13 mouse cellular contexts compared by ENCODE assay signal in the genomic region with DNA sequence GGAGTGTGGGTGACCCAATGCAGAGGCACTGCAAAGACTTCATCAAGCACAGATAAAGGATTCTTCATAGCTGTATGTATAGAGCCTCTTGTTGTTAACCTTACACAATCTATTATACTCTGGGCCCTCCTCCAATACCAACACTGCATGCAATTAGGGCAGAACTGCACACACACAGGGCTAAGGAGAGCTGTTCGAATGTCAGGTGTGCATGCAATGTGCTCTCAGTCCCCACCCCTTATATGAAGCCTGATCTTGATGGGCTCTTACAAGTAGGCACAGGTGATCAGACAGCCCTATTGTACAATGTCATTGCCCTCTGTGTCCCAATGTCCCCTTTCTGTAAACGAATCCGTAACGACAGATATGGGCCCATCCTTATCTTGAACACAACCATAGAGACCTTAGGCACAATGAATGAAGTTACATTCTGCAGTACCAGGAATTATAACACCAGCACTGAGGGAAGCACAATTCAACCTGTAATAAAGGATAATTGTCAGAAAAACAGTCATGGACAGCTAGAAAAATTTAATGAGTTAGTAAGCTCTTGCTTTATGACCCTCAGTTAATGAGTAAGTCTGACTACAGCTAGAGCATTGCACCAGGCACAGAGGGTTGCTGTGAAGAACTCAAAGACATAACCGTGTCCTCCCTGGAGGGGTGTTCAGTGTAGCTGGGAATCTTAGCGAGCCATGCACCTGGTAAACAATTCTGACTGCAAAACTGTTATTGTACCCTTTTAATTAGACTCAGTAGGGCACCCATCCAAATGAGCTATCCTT. TPM values are rescaled to one million over a fixed set of nuclear protein-coding genes. Genes with fewer than 3 reads are reported as not detected.
A peak's percentile ranks its signal among the peaks of the same experiment; 100 is the strongest.
DNase-seq lines count a peak whose midpoint lies in the region; ATAC-seq lines count a peak whose summit lies in the region.
"Had no signal": no experiment of that assay in that cellular context is flagged by ENCODE, and none has a peak within 500 bp of the region (broad histone marks: within the 10 kb centered on the region; RNA-seq: fewer than 3 reads in every experiment).

No protein-coding gene starts in this region.

- no peak overlapping the region for H3K27ac ChIP-seq in forebrain, embryonic 13.5 days
- no peak overlapping the region for H3K27ac ChIP-seq in hindbrain, embryonic 16.5 days (ENCODE audit: low read depth, low read length)
- H3K27ac ChIP-seq in midbrain, embryonic 15.5 days = no peak overlapping the region
- H3K27ac ChIP-seq: embryonic facial prominence, embryonic 13.5 days; heart, adult 2 months had no signal

- H3K9me3 ChIP-seq in forebrain, embryonic 13.5 days (replicated peaks) = no peaks in the 10 kb centered on the region
- no peaks in the 10 kb centered on the region for H3K9me3 ChIP-seq in hindbrain, embryonic 16.5 days (ENCODE audit: control insufficient read depth, low read length)
- H3K9me3 ChIP-seq in midbrain, embryonic 15.5 days = no peaks in the 10 kb centered on the region
- H3K9me3 ChIP-seq: embryonic facial prominence, embryonic 13.5 days had no signal

- no peak overlapping the region for H3K9ac ChIP-seq in forebrain, embryonic 13.5 days
- no peak overlapping the region for H3K9ac ChIP-seq in hindbrain, embryonic 16.5 days (ENCODE audit: low read depth, low read length)
- no peak overlapping the region for H3K9ac ChIP-seq in midbrain, embryonic 15.5 days
- H3K9ac ChIP-seq: embryonic facial prominence, embryonic 13.5 days had no signal

- H3K4me2 ChIP-seq in forebrain, embryonic 13.5 days = no peak overlapping the region
- H3K4me2 ChIP-seq in hindbrain, embryonic 16.5 days (ENCODE audit: low read length) = 0 out of 2 replicates have a peak overlapping the region, but pooled peaks have one; percentile 9
- no peak overlapping the region for H3K4me2 ChIP-seq in midbrain, embryonic 15.5 days
- H3K4me2 ChIP-seq: embryonic facial prominence, embryonic 13.5 days had no signal

- peak; percentile 17 for DNase-seq in kidney, adult 9 months
- no peak for DNase-seq in kidney, postnatal 10 days
- no peak for DNase-seq in layer of hippocampus, adult 9-11 months
- no peak for DNase-seq in heart, adult 11 months
- DNase-seq in retina, embryonic 14.5 days (ENCODE audit: low spot score) = no peak
- DNase-seq: heart, adult 2 months; liver; lung, adult 2 months had no signal

- H3K27me3 ChIP-seq in forebrain, embryonic 13.5 days = no peaks in the 10 kb centered on the region
- no peaks in the 10 kb centered on the region for H3K27me3 ChIP-seq in hindbrain, embryonic 16.5 days (replicated peaks; ENCODE audit: control insufficient read depth, insufficient read depth, low read length)
- no peaks in the 10 kb centered on the region for H3K27me3 ChIP-seq in midbrain, embryonic 15.5 days (replicated peaks)
- H3K27me3 ChIP-seq: embryonic facial prominence, embryonic 13.5 days had no signal

- H3K4me1 ChIP-seq in forebrain, embryonic 13.5 days = no peaks in the 10 kb centered on the region
- no peaks in the 10 kb centered on the region for H3K4me1 ChIP-seq in hindbrain, embryonic 16.5 days (ENCODE audit: control insufficient read depth, insufficient read depth, low read depth, low read length)
- no peaks in the 10 kb centered on the region for H3K4me1 ChIP-seq in midbrain, embryonic 15.5 days
- H3K4me1 ChIP-seq: embryonic facial prominence, embryonic 13.5 days had no signal

- peak; percentile 77 for ATAC-seq in forebrain, embryonic 13.5 days
- ATAC-seq in hindbrain, embryonic 16.5 days = peak; percentile 82
- peak; percentile 78 for ATAC-seq in midbrain, embryonic 15.5 days (replicated peaks)

- H3K4me3 ChIP-seq in forebrain, embryonic 13.5 days = no peak overlapping the region
- no peak overlapping the region for H3K4me3 ChIP-seq in hindbrain, embryonic 16.5 days (ENCODE audit: low read length)
- no peak overlapping the region for H3K4me3 ChIP-seq in midbrain, embryonic 15.5 days
- H3K4me3 ChIP-seq: embryonic facial prominence, embryonic 13.5 days; heart, adult 2 months; myocyte had no signal

- no peaks in the 10 kb centered on the region for H3K36me3 ChIP-seq in forebrain, embryonic 13.5 days (ENCODE audit: poor library complexity, severe bottlenecking)
- H3K36me3 ChIP-seq in hindbrain, embryonic 16.5 days (ENCODE audit: control insufficient read depth, insufficient read depth, low read length) = no peaks in the 10 kb centered on the region
- no peaks in the 10 kb centered on the region for H3K36me3 ChIP-seq in midbrain, embryonic 15.5 days (replicated peaks)
- H3K36me3 ChIP-seq: embryonic facial prominence, embryonic 13.5 days had no signal

- WGBS in forebrain, embryonic 13.5 days = 80% methylated on average over 6 of the region's 6 CpGs
- 69% methylated on average over 6 of the region's 6 CpGs for WGBS in hindbrain, embryonic 16.5 days
- WGBS in midbrain, embryonic 15.5 days = 72% methylated on average over 6 of the region's 6 CpGs

RNA-seq across cellular contexts. Expression of a gene that starts 10.4 kb away (rescaled TPM):
- 104 TPM in 2 replicates for polyA plus RNA-seq in forebrain, embryonic 13.5 days (2015; fragmentation: Nextera tagmentation; extraction: Ambion mirVana)
- 66.8 and 70.1 TPM in 2 replicates for polyA plus RNA-seq in hindbrain, embryonic 16.5 days (2015; fragmentation: Nextera tagmentation; extraction: Ambion mirVana)
- polyA plus RNA-seq in midbrain, embryonic 15.5 days (2015; fragmentation: Nextera tagmentation; extraction: Ambion mirVana) = 63.2 and 63.5 TPM in 2 replicates

RNA-seq across cellular contexts. Expression of a gene that starts 10.5 kb away (rescaled TPM):
- 37.4 and 39.1 TPM in 2 replicates for polyA plus RNA-seq in forebrain, embryonic 13.5 days (2015; fragmentation: Nextera tagmentation; extraction: Ambion mirVana)
- polyA plus RNA-seq in hindbrain, embryonic 16.5 days (2015; fragmentation: Nextera tagmentation; extraction: Ambion mirVana) = 51.2 and 54.5 TPM in 2 replicates
- 46.9 and 50.2 TPM in 2 replicates for polyA plus RNA-seq in midbrain, embryonic 15.5 days (2015; fragmentation: Nextera tagmentation; extraction: Ambion mirVana)
